Mouse (Mus musculus): Measurements from ENCODE around the gene Ptpre.

Ptpre gene

GRCm38 (mm10) chr7:135646976-135647375, 109.7 kb downstream of the Ptpre start:
- CTCF ChIA-PET, result interaction anchor here in 1 of 4 experiments (0.6 kb wide), 1 partner anchor 240 kb away, joined by 3 read pairs; no protein-coding TSS in a partner anchor
- POLR2A ChIA-PET, result interaction anchor here in 2 of 4 experiments (0.6 to 2.4 kb wide), 2 partner anchors 9 to 1187 kb away, joined by 7 to 9 read pairs; no protein-coding TSS in a partner anchor

GRCm38 (mm10) chr7:135648821-135649220, 111.5 kb downstream of the Ptpre start:
- POLR2A ChIA-PET, result no interaction called here

GRCm38 (mm10) chr7:135649306-135649705, 112.0 kb downstream of the Ptpre start:
- ChIA-PET POLR2A (no interaction called here), CTCF (no interaction called here)

More at GRCm38 (mm10) chr7:135648821-135649220, 111.5 kb downstream of the Ptpre start:
- CTCF ChIA-PET, result no interaction called here

- CTCF ChIA-PET, result no interaction called here
- POLR2A ChIA-PET, result no interaction called here
These were observed 112.8 kb downstream of the Ptpre start for GRCm38 (mm10) chr7:135650061-135650460.

GRCm38 (mm10) chr7:135651831-135652511, 114.7 kb downstream of the Ptpre start:
- POLR2A ChIA-PET, result interaction anchor here in 2 of 4 experiments (0.7 kb wide), 3 partner anchors 34 to 813 kb away, joined by 3 to 4 read pairs (median 4); no protein-coding TSS in a partner anchor
- CTCF ChIA-PET, result interaction anchor here (0.7 to 1.9 kb wide), 9 partner anchors 10 to 972 kb away, joined by 3 to 12 read pairs (median 5); no protein-coding TSS in a partner anchor

- POLR2A ChIA-PET, result interaction anchor here in 2 of 4 experiments (0.7 to 1.2 kb wide), 2 partner anchors 11 to 33 kb away, joined by 4 read pairs; no protein-coding TSS in a partner anchor
- CTCF ChIA-PET, result interaction anchor here in 3 of 4 experiments (0.6 to 1.9 kb wide), 9 partner anchors 11 to 973 kb away, joined by 3 to 12 read pairs (median 5); no protein-coding TSS in a partner anchor
These were observed 115.5 kb downstream of the Ptpre start for GRCm38 (mm10) chr7:135652781-135653180.

GRCm38 (mm10) chr7:135653601-135654000, 116.3 kb downstream of the Ptpre start:
- ChIA-PET CTCF (interaction anchor here in 3 of 4 experiments (0.5 to 2.1 kb wide), 6 partner anchors 12 to 33 kb away, joined by 3 to 8 read pairs (median 4); no protein-coding TSS in a partner anchor), POLR2A (interaction anchor here in 2 of 4 experiments (0.6 to 1.2 kb wide), 2 partner anchors 12 to 841 kb away, joined by 4 to 6 read pairs; no protein-coding TSS in a partner anchor)

GRCm38 (mm10) chr7:135654288-135654687, 117.0 kb downstream of the Ptpre start:
- CTCF ChIA-PET, result interaction anchor here in 3 of 4 experiments (0.6 to 2.1 kb wide), 5 partner anchors 13 to 177 kb away, joined by 3 to 8 read pairs (median 4); partner anchors contain the start of gene Ptpre (in 1 of the 3)
- POLR2A ChIA-PET, result no interaction called here

GRCm38 (mm10) chr7:135655113-135655512, 117.8 kb downstream of the Ptpre start:
- ChIA-PET CTCF (interaction anchor here in 1 of 4 experiments (1.6 to 2.1 kb wide), 2 partner anchors 14 to 117 kb away, joined by 3 to 8 read pairs; partner anchors contain the start of gene Ptpre), POLR2A (interaction anchor here in 1 of 4 experiments (0.8 kb wide), 1 partner anchor 46 kb away, joined by 3 read pairs; no protein-coding TSS in a partner anchor)

- POLR2A ChIA-PET, result no interaction called here
- CTCF ChIA-PET, result interaction anchor here in 1 of 4 experiments (1.2 kb wide), 1 partner anchor 120 kb away, joined by 3 read pairs; no protein-coding TSS in a partner anchor
These were observed 120.9 kb downstream of the Ptpre start for GRCm38 (mm10) chr7:135658150-135658549.

- ChIA-PET CTCF (interaction anchor here in 1 of 4 experiments (1.2 kb wide), 1 partner anchor 121 kb away, joined by 3 read pairs; no protein-coding TSS in a partner anchor), POLR2A (no interaction called here)
These were observed 122.1 kb downstream of the Ptpre start for GRCm38 (mm10) chr7:135659314-135659935.

GRCm38 (mm10) chr7:135660314-135660713, 123.0 kb downstream of the Ptpre start:
- CTCF ChIA-PET, result no interaction called here
- POLR2A ChIA-PET, result interaction anchor here in 1 of 4 experiments (0.6 kb wide), 1 partner anchor 44 kb away, joined by 4 read pairs; no protein-coding TSS in a partner anchor

GRCm38 (mm10) chr7:135664211-135664610, 126.9 kb downstream of the Ptpre start:
- POLR2A ChIA-PET, result interaction anchor here in 1 of 4 experiments (0.6 kb wide), 1 partner anchor 48 kb away, joined by 3 read pairs; no protein-coding TSS in a partner anchor
- CTCF ChIA-PET, result no interaction called here

GRCm38 (mm10) chr7:135666314-135666713, 129.0 kb downstream of the Ptpre start:
- ChIA-PET CTCF (no interaction called here), POLR2A (no interaction called here)

- CTCF ChIA-PET, result interaction anchor here in 3 of 4 experiments (0.7 to 2.3 kb wide), 8 partner anchors 31 to 181 kb away, joined by 3 to 12 read pairs (median 4); partner anchors contain the start of gene Ptpre (in 1 of the 3)
- POLR2A ChIA-PET, result interaction anchor here in 1 of 4 experiments (0.6 kb wide), 1 partner anchor 177 kb away, joined by 4 read pairs; no protein-coding TSS in a partner anchor
These were observed 131.8 kb downstream of the Ptpre start for GRCm38 (mm10) chr7:135668852-135669739.

GRCm38 (mm10) chr7:135673576-135673975, 136.3 kb downstream of the Ptpre start:
- POLR2A ChIA-PET, result no interaction called here

GRCm38 (mm10) chr7:135676722-135677121, 139.4 kb downstream of the Ptpre start:
- ChIA-PET CTCF (interaction anchor here in 2 of 4 experiments (0.9 to 1.6 kb wide), 2 partner anchors 59 kb away, joined by 3 to 9 read pairs; no protein-coding TSS in a partner anchor), POLR2A (no interaction called here)

More at GRCm38 (mm10) chr7:135673576-135673975, 136.3 kb downstream of the Ptpre start:
- CTCF ChIA-PET, result interaction anchor here in 2 of 4 experiments (0.5 to 0.8 kb wide), 3 partner anchors 62 to 988 kb away, joined by 3 to 7 read pairs (median 5); no protein-coding TSS in a partner anchor

- ChIA-PET POLR2A (no interaction called here), CTCF (interaction anchor here (0.9 to 1.6 kb wide), 4 partner anchors 49 to 172 kb away, joined by 3 to 5 read pairs (median 4); no protein-coding TSS in a partner anchor)
These were observed 143.1 kb downstream of the Ptpre start for GRCm38 (mm10) chr7:135680334-135680733.
